Mouse (Mus musculus): ENCODE measurements around the gene Fads2.

Gene Fads2

GRCm38 (mm10) chr19:10013913-10014312 lies 87.6 kb downstream of the Fads2 start:
- no peak for DNase-seq (ENCODE audit: low spot score)

- no peak for DNase-seq (ENCODE audit: low spot score)
Measured at GRCm38 (mm10) chr19:10013348-10013747, 88.2 kb downstream of the Fads2 start.

GRCm38 (mm10) chr19:10012827-10013278 lies 88.7 kb downstream of the Fads2 start:
- DNase-seq (ENCODE audit: low spot score): no peak

All from ovary, postnatal 10 days (tissue).